Mouse (Mus musculus): ENCODE measurements around the gene Tnni2. TPM values are rescaled to one million over a fixed set of nuclear protein-coding genes. Genes with fewer than 3 reads are reported as not detected.
A peak's percentile ranks its signal among the peaks of the same experiment; 100 is the strongest.

The Tnni2 gene
- total RNA-seq, 1 experiment: 3.7 TPM

DNA sequence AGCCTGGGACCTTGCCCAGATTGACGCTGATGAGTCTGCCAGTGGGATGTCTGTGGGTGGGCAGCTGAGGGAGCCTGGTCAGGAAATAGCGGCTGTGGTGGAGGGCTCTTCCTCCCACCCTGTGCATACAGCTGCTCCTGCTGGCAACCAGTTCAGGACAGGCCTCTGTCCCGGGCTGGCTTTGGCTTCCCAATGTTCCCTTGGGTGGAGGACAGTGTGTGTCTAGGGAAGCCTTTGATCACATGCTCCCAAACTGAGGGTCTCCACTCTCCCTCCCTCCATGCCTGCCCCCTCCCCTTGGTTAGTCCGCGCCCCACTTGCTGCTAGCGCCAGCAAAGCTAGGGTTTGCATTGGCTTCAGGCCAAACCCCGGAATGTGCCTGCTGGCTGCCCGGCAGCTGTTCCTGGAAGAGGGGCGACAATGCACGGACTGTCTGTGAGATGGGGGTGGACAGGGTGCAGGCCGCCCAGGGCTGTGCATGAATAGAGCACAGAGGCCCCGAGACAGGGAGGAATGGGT lies 11.4 kb upstream of the Tnni2 start:
- in situ Hi-C loops (cut with MboI; ENCODE audit: low sequenced_read_pairs in 2 of 2, unreplicated experiment in 2 of 2): loop anchor here in 1 of 2 experiments (10.0 kb wide), 1 partner anchor 95 kb away; no protein-coding TSS in a partner anchor
- Histone ChIP-seq H3K4me1 (ENCODE audit: control insufficient read depth in 2 of 2, insufficient read depth in 2 of 2, low read length in 2 of 2, poor library complexity in 1 of 2) (peaks cover 3 to 11% of the 10 kb centered on the region in 2 experiments; a peak in 2 of 4 replicates), H3K9ac (ENCODE audit: insufficient read depth, low read depth, low read length, poor library complexity, severe bottlenecking) (no peak overlapping the region), H3K36me3 (ENCODE audit: control insufficient read depth, insufficient read depth, low read length, poor library complexity, severe bottlenecking) (no peaks in the 10 kb centered on the region), H3K9me3 (ENCODE audit: control insufficient read depth, insufficient read depth, low read depth, low read length) (no peaks in the 10 kb centered on the region), H3K27ac (ENCODE audit: insufficient read depth, low read depth, low read length, poor library complexity, severe bottlenecking) (no peak overlapping the region), H3K4me3 (ENCODE audit: insufficient read depth in 1 of 2, low read depth in 1 of 2, low read length in 2 of 2, poor library complexity in 1 of 2, severe bottlenecking in 1 of 2) (no peak overlapping the region)
- DNase-seq (ENCODE audit: low read depth, low spot score): no peak
- TF ChIP-seq HCFC1 (IDR thresholded peaks at IDR 0.05; ENCODE audit: borderline replicate concordance, insufficient read depth, low read length) (no peak), MAFK (IDR thresholded peaks at IDR 0.05; ENCODE audit: insufficient read depth, low read depth, low read length) (no peak), ZNF384 (IDR thresholded peaks at IDR 0.05; ENCODE audit: low read depth, low read length) (no peak), CHD2 (IDR thresholded peaks at IDR 0.05; ENCODE audit: low read depth, low read length) (no peak), ZC3H11A (IDR thresholded peaks at IDR 0.05; ENCODE audit: borderline replicate concordance, low read depth, low read length) (no peak)

DNA sequence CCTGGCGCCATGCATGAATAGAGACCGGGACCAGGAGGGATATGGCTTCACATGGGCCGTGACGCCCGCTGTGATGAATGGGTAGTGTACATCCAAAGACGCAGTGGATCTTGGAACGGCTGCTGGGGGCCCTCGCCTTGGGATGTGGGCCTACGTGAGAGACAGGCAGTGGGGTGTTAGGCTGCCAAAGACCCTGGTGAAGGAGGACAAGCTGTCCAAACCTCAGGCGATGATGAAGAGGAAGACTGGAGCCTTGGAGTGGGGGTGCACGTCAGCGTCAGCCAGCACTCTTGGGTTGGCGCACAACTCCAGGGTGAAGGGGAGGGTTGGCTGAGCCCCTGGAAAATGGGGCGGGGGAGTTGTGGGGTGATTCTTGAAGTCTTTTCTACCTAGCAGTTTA lies 10.5 kb upstream of the Tnni2 start:
- in situ Hi-C loops (cut with MboI; ENCODE audit: low sequenced_read_pairs in 2 of 2, unreplicated experiment in 2 of 2): loop anchor here in 1 of 2 experiments (10.0 kb wide), 1 partner anchor 96 kb away; no protein-coding TSS in a partner anchor
- no peak overlapping the region for H3K9ac ChIP-seq (ENCODE audit: insufficient read depth, low read depth, low read length, poor library complexity, severe bottlenecking)
- H3K9me3 ChIP-seq (ENCODE audit: control insufficient read depth, insufficient read depth, low read depth, low read length): no peaks in the 10 kb centered on the region
- H3K36me3 ChIP-seq (ENCODE audit: control insufficient read depth, insufficient read depth, low read length, poor library complexity, severe bottlenecking): no peaks in the 10 kb centered on the region
- TF ChIP-seq CHD2 (IDR thresholded peaks at IDR 0.05; ENCODE audit: low read depth, low read length) (no peak), ZC3H11A (IDR thresholded peaks at IDR 0.05; ENCODE audit: borderline replicate concordance, low read depth, low read length) (no peak), HCFC1 (IDR thresholded peaks at IDR 0.05; ENCODE audit: borderline replicate concordance, insufficient read depth, low read length) (no peak), MAFK (IDR thresholded peaks at IDR 0.05; ENCODE audit: insufficient read depth, low read depth, low read length) (no peak), ZNF384 (IDR thresholded peaks at IDR 0.05; ENCODE audit: low read depth, low read length) (no peak)
- H3K27ac ChIP-seq (ENCODE audit: insufficient read depth, low read depth, low read length, poor library complexity, severe bottlenecking): no peak overlapping the region
- peaks cover 3 to 11% of the 10 kb centered on the region in 2 experiments; a peak in 2 of 4 replicates for H3K4me1 ChIP-seq (ENCODE audit: control insufficient read depth in 2 of 2, insufficient read depth in 2 of 2, low read length in 2 of 2, poor library complexity in 1 of 2)
- no peak overlapping the region for H3K4me3 ChIP-seq (ENCODE audit: insufficient read depth in 1 of 2, low read depth in 1 of 2, low read length in 2 of 2, poor library complexity in 1 of 2, severe bottlenecking in 1 of 2)
- DNase-seq (ENCODE audit: low read depth, low spot score): no peak

DNA sequence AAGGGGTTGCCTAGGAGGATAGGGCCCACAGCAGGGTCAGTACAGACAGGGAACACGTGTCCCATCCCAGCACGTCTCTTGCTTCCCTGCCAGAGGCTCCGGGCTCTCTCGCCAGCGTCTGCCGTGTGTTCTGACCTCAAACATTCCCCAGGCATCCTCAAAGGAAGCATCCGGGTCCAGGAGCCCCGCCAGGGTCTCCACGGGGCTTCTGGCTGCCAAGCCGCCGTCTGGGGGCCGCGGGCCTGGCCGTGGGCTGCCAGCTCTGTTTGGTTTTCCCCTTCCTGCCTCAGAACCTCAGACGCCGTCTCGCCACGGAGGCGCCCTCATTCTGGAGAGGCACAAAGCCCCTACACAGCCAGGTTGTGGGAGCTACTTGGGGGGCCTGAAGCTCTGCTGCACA lies 8.0 kb upstream of the Tnni2 start:
- Histone ChIP-seq H3K9me3 (ENCODE audit: control insufficient read depth, insufficient read depth, low read depth, low read length) (no peaks in the 10 kb centered on the region), H3K4me1 (ENCODE audit: control insufficient read depth in 2 of 2, insufficient read depth in 2 of 2, low read length in 2 of 2, poor library complexity in 1 of 2) (peaks cover 0 to 13% of the 10 kb centered on the region in 2 experiments; a peak in 2 of 4 replicates), H3K4me3 (ENCODE audit: insufficient read depth in 1 of 2, low read depth in 1 of 2, low read length in 2 of 2, poor library complexity in 1 of 2, severe bottlenecking in 1 of 2) (0 out of 4 replicates have a peak overlapping the region, but pooled peaks of 1 of the 2 experiments have one; percentile 36), H3K36me3 (ENCODE audit: control insufficient read depth, insufficient read depth, low read length, poor library complexity, severe bottlenecking) (no peaks in the 10 kb centered on the region), H3K9ac (ENCODE audit: insufficient read depth, low read depth, low read length, poor library complexity, severe bottlenecking) (peak overlapping the region; percentile 55; the same call in 1 of the 2 replicates), H3K27ac (ENCODE audit: insufficient read depth, low read depth, low read length, poor library complexity, severe bottlenecking) (no peak overlapping the region)
- TF ChIP-seq HCFC1 (IDR thresholded peaks at IDR 0.05; ENCODE audit: borderline replicate concordance, insufficient read depth, low read length) (no peak), ZNF384 (IDR thresholded peaks at IDR 0.05; ENCODE audit: low read depth, low read length) (no peak), ZC3H11A (IDR thresholded peaks at IDR 0.05; ENCODE audit: borderline replicate concordance, low read depth, low read length) (no peak), MAFK (IDR thresholded peaks at IDR 0.05; ENCODE audit: insufficient read depth, low read depth, low read length) (no peak), CHD2 (IDR thresholded peaks at IDR 0.05; ENCODE audit: low read depth, low read length) (no peak)
- no peak for DNase-seq (ENCODE audit: low read depth, low spot score)
- in situ Hi-C loops (cut with MboI; ENCODE audit: low sequenced_read_pairs in 2 of 2, unreplicated experiment in 2 of 2): loop anchor here in 1 of 2 experiments (10.0 kb wide), 1 partner anchor 99 kb away; no protein-coding TSS in a partner anchor

DNA sequence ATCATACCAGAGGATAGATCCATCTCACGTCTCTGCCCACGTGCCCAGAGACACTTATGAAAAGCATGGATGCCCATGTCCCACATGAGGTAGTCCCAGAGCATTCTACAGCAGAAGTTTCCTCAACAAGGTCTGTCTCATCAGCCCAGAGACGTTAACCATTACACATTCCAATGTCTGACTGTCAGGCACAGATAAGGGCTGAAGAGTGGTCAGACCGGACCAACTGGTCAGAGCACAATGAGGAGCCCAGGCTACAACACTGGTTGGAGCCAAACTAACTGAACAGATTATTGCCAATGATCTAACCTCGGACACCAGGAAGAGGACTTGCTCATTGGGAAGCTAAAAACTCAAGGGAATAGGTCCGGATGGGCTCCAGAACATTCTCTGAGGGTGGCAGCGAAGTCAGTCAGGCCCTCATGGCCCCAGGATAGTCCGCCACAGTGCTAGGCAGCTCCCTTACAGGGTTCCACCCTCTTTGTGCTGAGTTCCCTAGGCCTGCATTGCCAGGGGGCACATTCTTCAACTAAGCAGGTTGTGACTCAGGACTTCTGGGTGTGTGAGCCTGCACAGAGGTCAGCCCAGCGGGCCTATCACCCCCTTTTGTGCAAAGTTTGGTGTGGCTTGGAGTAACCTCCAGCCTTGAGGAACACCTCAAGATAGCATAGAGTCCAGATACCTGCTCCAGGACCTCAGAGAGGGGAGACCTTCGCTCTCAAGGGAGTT lies 7.3 kb upstream of the Tnni2 start, which contains the start of gene Syt8:
TSS of gene Syt8 (plus strand) at position 714 of the 729 bp plus-strand sequence.
- Histone ChIP-seq H3K4me3 (ENCODE audit: insufficient read depth in 1 of 2, low read depth in 1 of 2, low read length in 2 of 2, poor library complexity in 1 of 2, severe bottlenecking in 1 of 2) (0 out of 4 replicates have a peak within 1 kb of the TSS, but pooled peaks of 1 of the 2 experiments have one; percentile 36), H3K9ac (ENCODE audit: insufficient read depth, low read depth, low read length, poor library complexity, severe bottlenecking) (peak within 1 kb of the TSS; percentile 55; the same call in 1 of the 2 replicates), H3K4me1 (ENCODE audit: control insufficient read depth in 2 of 2, insufficient read depth in 2 of 2, low read length in 2 of 2, poor library complexity in 1 of 2) (peaks cover 0 to 13% of the 10 kb centered on the region in 2 experiments; a peak in 2 of 4 replicates), H3K27ac (ENCODE audit: insufficient read depth, low read depth, low read length, poor library complexity, severe bottlenecking) (no peak within 1 kb of the TSS), H3K9me3 (ENCODE audit: control insufficient read depth, insufficient read depth, low read depth, low read length) (no peaks in the 10 kb centered on the region), H3K36me3 (ENCODE audit: control insufficient read depth, insufficient read depth, low read length, poor library complexity, severe bottlenecking) (no peaks in the 10 kb centered on the region)
- no peak for DNase-seq (ENCODE audit: low read depth, low spot score)
- in situ Hi-C loops (cut with MboI; ENCODE audit: low sequenced_read_pairs in 2 of 2, unreplicated experiment in 2 of 2): loop anchor here in 1 of 2 experiments (10.0 kb wide), 1 partner anchor 100 kb away; no protein-coding TSS in a partner anchor
- no peak for TF ChIP-seq HCFC1 (IDR thresholded peaks at IDR 0.05; ENCODE audit: borderline replicate concordance, insufficient read depth, low read length)
- no peak for TF ChIP-seq ZNF384 (IDR thresholded peaks at IDR 0.05; ENCODE audit: low read depth, low read length)
- no peak for TF ChIP-seq MAFK (IDR thresholded peaks at IDR 0.05; ENCODE audit: insufficient read depth, low read depth, low read length)
- no peak for TF ChIP-seq CHD2 (IDR thresholded peaks at IDR 0.05; ENCODE audit: low read depth, low read length)
- no peak for TF ChIP-seq ZC3H11A (IDR thresholded peaks at IDR 0.05; ENCODE audit: borderline replicate concordance, low read depth, low read length)
